Mouse (Mus musculus) thymus, adult 2 months (tissue): Measurements from ENCODE around the gene Mfsd4b2.
"Not testable (repeated sequence)": the region's sequence is repeated elsewhere in the genome, so short reads cannot be mapped to it uniquely, and the experiment has no call there.

Experiments used
- CTCF ChIP-seq: fragments of 200-500 bp; IDR thresholded peaks from 2 replicates; pipeline ENCODE4 v1.5.1; 2012; ENCODE audit warnings: mild to moderate bottlenecking, control low read depth, low read length, moderate library complexity, borderline replicate concordance; ENCODE audit not compliant: control insufficient read depth, poor library complexity, insufficient read depth; ENCODE audit errors: extremely low read depth
- POLR2A ChIP-seq: fragments of 200-500 bp; IDR thresholded peaks from 2 replicates; pipeline ENCODE4 v1.6.1; 2012; ENCODE audit warnings: mild to moderate bottlenecking, low read length, control low read depth, moderate library complexity; ENCODE audit not compliant: control insufficient read depth, poor library complexity, insufficient read depth; ENCODE audit errors: extremely low read depth

- not testable (repeated sequence) for TF ChIP-seq CTCF, POLR2A
Measured at GRCm38 (mm10) chr10:39924556-39924955, 2.2 kb downstream of the Mfsd4b2 start.
